Comparison of ENCODE assay signal across 8 mouse cellular contexts in the genomic region with DNA sequence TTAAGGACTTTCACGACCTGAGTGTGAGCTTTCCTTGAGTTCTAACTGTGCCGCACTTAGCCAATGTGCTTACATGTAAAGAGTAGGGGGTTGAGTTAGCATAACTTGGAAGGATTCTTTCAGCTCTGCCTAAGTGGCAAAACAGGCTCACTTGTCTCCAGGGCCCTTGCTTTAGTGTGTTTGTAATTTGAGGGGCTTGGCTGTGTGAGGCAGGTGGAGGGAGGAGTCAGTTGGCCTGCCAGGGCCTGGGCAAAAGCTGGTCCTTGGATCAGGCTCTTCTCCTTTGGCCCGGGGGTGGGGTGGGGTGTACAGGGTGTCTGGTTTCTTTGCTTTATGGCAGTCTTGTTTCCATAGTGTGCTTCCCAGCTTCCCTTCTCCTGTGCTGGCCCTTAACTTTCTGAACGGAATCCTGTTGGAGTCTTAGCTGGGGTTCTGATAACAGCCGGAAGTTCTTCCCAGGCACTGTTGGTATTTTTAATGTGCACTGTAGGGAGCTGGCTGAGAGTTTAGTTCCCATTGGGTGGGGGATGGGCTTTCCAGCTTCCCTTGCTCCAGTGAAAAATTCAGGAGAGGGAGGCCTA. TPM values are rescaled to one million over a fixed set of nuclear protein-coding genes. Genes with fewer than 3 reads are reported as not detected.
DNase-seq lines count a peak whose midpoint lies in the region; ATAC-seq and TF ChIP-seq lines count a peak whose summit lies in the region.

No protein-coding gene starts in this region.

- H3K36me3 ChIP-seq in embryonic facial prominence, embryonic 13.5 days: 0 out of 2 replicates have a peak, but pooled peaks cover 3% of the 10 kb centered on the region
- peaks cover 2% of the 10 kb centered on the region; the same call in 1 of the 2 replicates for H3K36me3 ChIP-seq in heart, embryonic 14.5 days (ENCODE audit: control insufficient read depth, insufficient read depth, low read length)
- H3K36me3 ChIP-seq in kidney, embryonic 16.5 days (ENCODE audit: insufficient read depth, low read length): no peaks in the 10 kb centered on the region
- H3K36me3 ChIP-seq in stomach, postnatal 0 days (ENCODE audit: control insufficient read depth, insufficient read depth, low read length): no peaks in the 10 kb centered on the region; the same call in 1 of the 2 replicates

- H3K9me3 ChIP-seq in embryonic facial prominence, embryonic 13.5 days: no peaks in the 10 kb centered on the region
- H3K9me3 ChIP-seq in heart, embryonic 14.5 days (ENCODE audit: control insufficient read depth, low read length): no peaks in the 10 kb centered on the region
- no peaks in the 10 kb centered on the region for H3K9me3 ChIP-seq in kidney, embryonic 16.5 days (ENCODE audit: low read length)
- H3K9me3 ChIP-seq in stomach, postnatal 0 days (ENCODE audit: control insufficient read depth, low read length): no peaks in the 10 kb centered on the region

- peaks cover 52% of the 10 kb centered on the region for H3K4me1 ChIP-seq in embryonic facial prominence, embryonic 13.5 days
- H3K4me1 ChIP-seq in heart, embryonic 14.5 days (ENCODE audit: control insufficient read depth in 2 of 2, insufficient read depth in 2 of 2, low read length in 2 of 2): peaks cover 18 to 66% of the 10 kb centered on the region in 2 experiments
- H3K4me1 ChIP-seq in kidney, embryonic 16.5 days (ENCODE audit: insufficient read depth, low read length): peaks cover 52% of the 10 kb centered on the region
- peaks cover 12% of the 10 kb centered on the region; the same call in 1 of the 2 replicates for H3K4me1 ChIP-seq in stomach, postnatal 0 days (replicated peaks; ENCODE audit: control insufficient read depth, insufficient read depth)

- WGBS in embryonic facial prominence, embryonic 13.5 days: 12% methylated on average over 5 of the region's 5 CpGs
- WGBS in heart, embryonic 14.5 days: 6% methylated on average over 5 of the region's 5 CpGs
- 5% methylated on average over 5 of the region's 5 CpGs for WGBS in kidney, embryonic 16.5 days
- whole genome bisulfite sequencing in stomach, postnatal 0 days: 6% methylated on average over 5 of the region's 5 CpGs

- TF ChIP-seq CTCF in layer of hippocampus, adult 2 months (conservative IDR thresholded peaks at IDR 0.05): no peak
- TF ChIP-seq CTCF in stomach, postnatal 0 days (IDR thresholded peaks at IDR 0.05; ENCODE audit: low read depth): no peak

- peak overlapping the region; percentile 64 for H3K9ac ChIP-seq in embryonic facial prominence, embryonic 13.5 days
- peak overlapping the region; percentile 48 for H3K9ac ChIP-seq in heart, embryonic 14.5 days (ENCODE audit: low read length)
- peak overlapping the region; percentile 61 for H3K9ac ChIP-seq in kidney, embryonic 16.5 days (replicated peaks; ENCODE audit: low read length)
- H3K9ac ChIP-seq in stomach, postnatal 0 days (ENCODE audit: low read length): peak overlapping the region; percentile 23; the same call in 1 of the 2 replicates

- ATAC-seq in embryonic facial prominence, embryonic 13.5 days (ENCODE audit: insufficient number of reproducible peaks, insufficient read depth, low FRiP score, low TSS enrichment, low read depth): no peak
- ATAC-seq in heart, embryonic 14.5 days (ENCODE audit: insufficient number of reproducible peaks, insufficient read depth, low FRiP score, low read depth): 0 out of 2 replicates have a peak, but pooled peaks have one; percentile 10
- ATAC-seq in kidney, embryonic 16.5 days (ENCODE audit: low FRiP score, low TSS enrichment): peak; percentile 29
- ATAC-seq in stomach, postnatal 0 days (ENCODE audit: low FRiP score, low TSS enrichment): no peak

- peak overlapping the region; percentile 72 for H3K27ac ChIP-seq in layer of hippocampus, adult 2 months
- peak overlapping the region; percentile 66 for H3K27ac ChIP-seq in embryonic facial prominence, embryonic 13.5 days
- H3K27ac ChIP-seq in heart, embryonic 14.5 days (replicated peaks in 1 of 2; ENCODE audit: control insufficient read depth in 1 of 2, insufficient read depth in 1 of 2, low read depth in 2 of 2, low read length in 2 of 2): peak overlapping the region; percentile 72 to 81
- H3K27ac ChIP-seq in kidney, embryonic 16.5 days (ENCODE audit: low read length): peak overlapping the region; percentile 91
- peak overlapping the region; percentile 74 for H3K27ac ChIP-seq in stomach, postnatal 0 days (replicated peaks)

- H3K27me3 ChIP-seq in embryonic facial prominence, embryonic 13.5 days: no peaks in the 10 kb centered on the region
- H3K27me3 ChIP-seq in heart, embryonic 14.5 days (ENCODE audit: control insufficient read depth, insufficient read depth, low read length): no peaks in the 10 kb centered on the region
- no peaks in the 10 kb centered on the region for H3K27me3 ChIP-seq in kidney, embryonic 16.5 days (ENCODE audit: insufficient read depth, low read length)
- H3K27me3 ChIP-seq in stomach, postnatal 0 days (ENCODE audit: control insufficient read depth, insufficient read depth, low read length): no peaks in the 10 kb centered on the region

- TF ChIP-seq EP300 in stomach, postnatal 0 days (optimal IDR thresholded peaks at IDR 0.05): no peak

- H3K4me3 ChIP-seq in layer of hippocampus, adult 2 months: peak overlapping the region; percentile 45
- peak overlapping the region; percentile 67 for H3K4me3 ChIP-seq in embryonic facial prominence, embryonic 13.5 days
- H3K4me3 ChIP-seq in heart, embryonic 14.5 days (ENCODE audit: control insufficient read depth in 1 of 2, insufficient read depth in 1 of 2, low read depth in 1 of 2, low read length in 2 of 2): peak overlapping the region; percentile 17 to 72
- peak overlapping the region; percentile 71 for H3K4me3 ChIP-seq in kidney, embryonic 16.5 days (ENCODE audit: low read length)
- H3K4me3 ChIP-seq in stomach, postnatal 0 days (ENCODE audit: low read depth, low read length): peak overlapping the region; percentile 4; the same call in 1 of the 2 replicates

- peak overlapping the region; percentile 91 for H3K4me2 ChIP-seq in embryonic facial prominence, embryonic 13.5 days
- peak overlapping the region; percentile 91 for H3K4me2 ChIP-seq in heart, embryonic 14.5 days (ENCODE audit: low read length)
- peak overlapping the region; percentile 85 for H3K4me2 ChIP-seq in kidney, embryonic 16.5 days (replicated peaks; ENCODE audit: low read depth, low read length)
- peak overlapping the region; percentile 43 for H3K4me2 ChIP-seq in stomach, postnatal 0 days (replicated peaks; ENCODE audit: low read depth)

- DNase-seq in layer of hippocampus, adult 2 months (ENCODE audit: low spot score in 2 of 2): peak in 1 of 2 experiments; percentile 43
- no peak for DNase-seq in layer of hippocampus, adult 9-10 months (ENCODE audit: low spot score)
- peak; percentile 77 for DNase-seq in lung, postnatal 14 days
- DNase-seq in stomach, postnatal 0 days (ENCODE audit: low spot score): peak; percentile 57
- DNase-seq in left cerebral cortex, postnatal 36 days (ENCODE audit: low spot score in 2 of 2): no peak

- intact Hi-C loops in left cerebral cortex, postnatal 36 days (cut with DNase I): no loop called here

RNA-seq across cellular contexts. Expression of a gene that starts 11.5 kb away (rescaled TPM):
- 100 to 1,000 TPM; 199 to 204 TPM for total RNA-seq in layer of hippocampus, adult 2 months (2021)
- 295 and 315 TPM in 2 replicates for polyA plus RNA-seq in embryonic facial prominence, embryonic 13.5 days (2015; fragmentation: Nextera tagmentation; extraction: Ambion mirVana)
- 210 and 223 TPM in 2 replicates for polyA plus RNA-seq in heart, embryonic 14.5 days (2014; fragmentation: Nextera tagmentation; extraction: Ambion mirVana)
- 317 and 362 TPM in 2 replicates for polyA plus RNA-seq in kidney, embryonic 16.5 days (2015; fragmentation: Nextera tagmentation; extraction: Ambion mirVana)
- polyA plus RNA-seq in stomach, postnatal 0 days (2015; fragmentation: Nextera tagmentation; extraction: Ambion mirVana): 138 and 144 TPM in 2 replicates
- total RNA-seq in left cerebral cortex, postnatal 36 days (2021): 100 to 1,000 TPM; 228 to 236 TPM

RNA-seq across cellular contexts. Expression of a gene that starts 49.8 kb away (rescaled TPM):
- 1 to 10 TPM; 2.1 to 2.8 TPM for total RNA-seq in layer of hippocampus, adult 2 months (2021)
- 10.5 and 11.9 TPM in 2 replicates for polyA plus RNA-seq in embryonic facial prominence, embryonic 13.5 days (2015; fragmentation: Nextera tagmentation; extraction: Ambion mirVana)
- 125 TPM in 2 replicates for polyA plus RNA-seq in heart, embryonic 14.5 days (2014; fragmentation: Nextera tagmentation; extraction: Ambion mirVana)
- 34.4 and 36.3 TPM in 2 replicates for polyA plus RNA-seq in kidney, embryonic 16.5 days (2015; fragmentation: Nextera tagmentation; extraction: Ambion mirVana)
- 18.1 and 19.9 TPM in 2 replicates for polyA plus RNA-seq in stomach, postnatal 0 days (2015; fragmentation: Nextera tagmentation; extraction: Ambion mirVana)
- total RNA-seq in left cerebral cortex, postnatal 36 days (2021): 1 to 10 TPM; 1.8 to 2.9 TPM

Comparison
In these comparisons a context has a peak if more than half of its experiments do, and no peak if none do; other contexts are left out.
1. DNase-seq: peak in lung, postnatal 14 days (single experiment) and stomach, postnatal 0 days (single experiment); none in layer of hippocampus, adult 9-10 months (single experiment) and left cerebral cortex, postnatal 36 days (0 of 2).
2. H3K4me3 ChIP-seq: peak in every context shown above with its lines; median percentile 71 in kidney, embryonic 16.5 days; 67 in embryonic facial prominence, embryonic 13.5 days; 45 in layer of hippocampus, adult 2 months; 44 in heart, embryonic 14.5 days; 4 in stomach, postnatal 0 days.
3. ATAC-seq: peak in heart, embryonic 14.5 days (single experiment) and kidney, embryonic 16.5 days (single experiment); none in embryonic facial prominence, embryonic 13.5 days (single experiment) and stomach, postnatal 0 days (single experiment).
4. Peak in every context shown above with its lines, with median percentiles within 50 percentile points of each other: H3K27ac ChIP-seq, H3K4me2 ChIP-seq and H3K9ac ChIP-seq.